Mouse (Mus musculus) right cerebral cortex, adult 2 months (tissue): ENCODE results near the gene Ano8.

Source experiments
- DNase-seq, 2 experiments: peaks; one replicate each; pipeline ENCODE4 v3.0.0; 2021 to 2022; ENCODE audit warnings: low spot score in 2 of 2

Gene Ano8

GRCm38 (mm10) chr8:71498816-71499690, 13.3 kb upstream of the Ano8 start:
- no peak for DNase-seq

GRCm38 (mm10) chr8:71497881-71498501, 12.2 kb upstream of the Ano8 start:
- DNase-seq: no peak

GRCm38 (mm10) chr8:71497077-71497645, 11.4 kb upstream of the Ano8 start:
- DNase-seq: no peak

GRCm38 (mm10) chr8:71496481-71496880, 10.7 kb upstream of the Ano8 start:
- DNase-seq: no peak

GRCm38 (mm10) chr8:71495811-71496210, 10.0 kb upstream of the Ano8 start:
- no peak for DNase-seq

- peak; percentile 83 to 86 for DNase-seq
Observed at GRCm38 (mm10) chr8:71495039-71495438, 9.3 kb upstream of the Ano8 start.

- DNase-seq: peak; percentile 85 to 91
Observed at GRCm38 (mm10) chr8:71488454-71488853, 2.7 kb upstream of the Ano8 start.

GRCm38 (mm10) chr8:71487691-71488445, 2.1 kb upstream of the Ano8 start, which contains the start of gene Gtpbp3:
Gene Gtpbp3, plus strand, starts transcription at chr8:71488103.
- DNase-seq: peak; percentile 79 to 87

- DNase-seq: no peak
Observed at GRCm38 (mm10) chr8:71486136-71486529, 370 bp upstream of the Ano8 start.

- no peak for DNase-seq
Observed at GRCm38 (mm10) chr8:71484736-71485135, 1.0 kb downstream of the Ano8 start.

- DNase-seq: no peak
Observed at GRCm38 (mm10) chr8:71483932-71484331, 1.8 kb downstream of the Ano8 start.

GRCm38 (mm10) chr8:71478943-71479342, 6.8 kb downstream of the Ano8 start:
- DNase-seq: no peak

GRCm38 (mm10) chr8:71477196-71477845, 8.4 kb downstream of the Ano8 start:
- no peak for DNase-seq

- peak; percentile 74 to 84 for DNase-seq
Observed at GRCm38 (mm10) chr8:71476099-71476940, 9.4 kb downstream of the Ano8 start.

GRCm38 (mm10) chr8:71475702-71476075, 10.1 kb downstream of the Ano8 start:
- no peak for DNase-seq

GRCm38 (mm10) chr8:71474785-71475701, 10.7 kb downstream of the Ano8 start:
- DNase-seq: no peak

GRCm38 (mm10) chr8:71474344-71474743, 11.4 kb downstream of the Ano8 start:
- DNase-seq: no peak

GRCm38 (mm10) chr8:71472601-71473386, 13.0 kb downstream of the Ano8 start:
- no peak for DNase-seq

- no peak for DNase-seq
Observed at GRCm38 (mm10) chr8:71471861-71472260, 13.9 kb downstream of the Ano8 start.
